8 mouse cellular contexts compared by ENCODE assay signal in the genomic region with DNA sequence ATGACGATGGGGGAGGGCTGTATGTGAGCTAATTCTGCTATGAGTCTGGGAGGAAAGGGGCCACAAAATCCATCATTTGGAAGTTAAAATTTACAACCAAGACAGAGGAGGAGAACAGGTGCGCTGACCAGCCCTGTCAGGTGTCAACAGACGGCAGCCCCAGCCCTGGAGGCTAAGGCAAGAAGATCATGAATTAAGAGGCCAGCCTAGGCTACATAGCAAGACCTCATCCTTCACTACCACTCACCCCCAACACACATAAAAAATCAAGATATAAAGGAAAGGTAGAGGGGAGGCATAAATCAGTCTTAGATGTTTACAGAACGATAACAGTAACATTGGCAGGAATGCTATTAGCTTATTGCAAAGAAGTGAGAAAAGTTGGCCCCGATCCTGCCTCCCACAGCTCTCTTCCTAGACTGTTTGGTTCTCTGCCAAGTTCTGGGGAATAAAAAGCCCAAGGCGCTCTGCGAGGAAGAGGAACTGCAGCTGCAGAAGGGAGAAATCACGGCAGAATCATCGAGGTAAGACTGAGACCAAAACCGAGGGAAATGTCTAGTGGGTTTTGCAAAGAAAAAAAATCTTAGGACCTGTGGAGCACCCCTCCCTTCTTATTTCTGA. TPM values are rescaled to one million over a fixed set of nuclear protein-coding genes. Genes with fewer than 3 reads are reported as not detected.
A peak's percentile ranks its signal among the peaks of the same experiment; 100 is the strongest.
DNase-seq lines count a peak whose midpoint lies in the region; ATAC-seq and TF ChIP-seq lines count a peak whose summit lies in the region.

A gene (plus strand): TSS at position 477 of the 621 bp plus-strand sequence.

- H3K9me3 ChIP-seq in hindbrain, embryonic 14.5 days (ENCODE audit: control insufficient read depth, low read length) = no peaks in the 10 kb centered on the region
- H3K9me3 ChIP-seq in hindbrain, embryonic 10.5 days = no peaks in the 10 kb centered on the region
- H3K9me3 ChIP-seq in kidney, postnatal 0 days (replicated peaks; ENCODE audit: low read length) = no peaks in the 10 kb centered on the region
- H3K9me3 ChIP-seq in midbrain, embryonic 15.5 days = no peaks in the 10 kb centered on the region

- WGBS in hindbrain, embryonic 14.5 days = 60% methylated on average over 10 of the region's 10 CpGs
- 90% methylated on average over 10 of the region's 10 CpGs for WGBS in hindbrain, embryonic 10.5 days
- 9% methylated on average over 10 of the region's 10 CpGs for WGBS in cerebellum, adult 2 months
- 21% methylated on average over 10 of the region's 10 CpGs for WGBS in heart, adult 2 months
- 8% methylated on average over 10 of the region's 10 CpGs for WGBS in kidney, postnatal 0 days
- 63% methylated on average over 10 of the region's 10 CpGs for WGBS in midbrain, embryonic 15.5 days

- H3K27ac ChIP-seq in hindbrain, embryonic 14.5 days = no peak within 1 kb of the TSS
- no peak within 1 kb of the TSS for H3K27ac ChIP-seq in hindbrain, embryonic 10.5 days
- H3K27ac ChIP-seq in cerebellum, adult 2 months (ENCODE audit: insufficient read depth, low read length) = no peak within 1 kb of the TSS
- H3K27ac ChIP-seq in heart, adult 2 months = peak within 1 kb of the TSS; percentile 31; the same call in 1 of the 2 replicates
- H3K27ac ChIP-seq in kidney, postnatal 0 days = peak within 1 kb of the TSS; percentile 79
- no peak within 1 kb of the TSS for H3K27ac ChIP-seq in midbrain, embryonic 15.5 days

- no peak for TF ChIP-seq EP300 in heart, adult 2 months (IDR thresholded peaks at IDR 0.05; ENCODE audit: insufficient read depth, low read depth, low read length)

- no peak within 1 kb of the TSS for H3K9ac ChIP-seq in hindbrain, embryonic 14.5 days
- no peak within 1 kb of the TSS for H3K9ac ChIP-seq in heart, adult 2 months (ENCODE audit: low read depth, low read length)
- H3K9ac ChIP-seq in kidney, postnatal 0 days (ENCODE audit: low read depth, low read length) = peak within 1 kb of the TSS; percentile 31
- H3K9ac ChIP-seq in midbrain, embryonic 15.5 days = no peak within 1 kb of the TSS

- no peak for TF ChIP-seq POLR2A in cerebellum, adult 2 months (IDR thresholded peaks at IDR 0.05; ENCODE audit: borderline replicate concordance, insufficient read depth, low read length)
- peak; percentile 44; the same call in 1 of the 2 replicates for TF ChIP-seq POLR2A in heart, adult 2 months (IDR thresholded peaks at IDR 0.05; ENCODE audit: insufficient read depth, low read depth, low read length)

- ATAC-seq in hindbrain, embryonic 14.5 days (ENCODE audit: low FRiP score) = no peak
- ATAC-seq in kidney, postnatal 0 days (replicated peaks; ENCODE audit: low FRiP score, low read depth) = no peak
- no peak for ATAC-seq in midbrain, embryonic 15.5 days (replicated peaks)

- no peaks in the 10 kb centered on the region for H3K27me3 ChIP-seq in hindbrain, embryonic 14.5 days (ENCODE audit: control insufficient read depth, insufficient read depth, low read length)
- no peaks in the 10 kb centered on the region for H3K27me3 ChIP-seq in hindbrain, embryonic 10.5 days (ENCODE audit: insufficient read depth, poor library complexity, severe bottlenecking)
- no peaks in the 10 kb centered on the region for H3K27me3 ChIP-seq in cerebellum, adult 2 months (ENCODE audit: control insufficient read depth, insufficient read depth, low read length)
- H3K27me3 ChIP-seq in heart, adult 2 months (ENCODE audit: control insufficient read depth, insufficient read depth, low read length) = no peaks in the 10 kb centered on the region
- H3K27me3 ChIP-seq in kidney, postnatal 0 days (ENCODE audit: insufficient read depth, low read length) = no peaks in the 10 kb centered on the region
- no peaks in the 10 kb centered on the region for H3K27me3 ChIP-seq in midbrain, embryonic 15.5 days (replicated peaks)

- no peaks in the 10 kb centered on the region for H3K36me3 ChIP-seq in hindbrain, embryonic 14.5 days (replicated peaks; ENCODE audit: control insufficient read depth, insufficient read depth)
- no peaks in the 10 kb centered on the region for H3K36me3 ChIP-seq in hindbrain, embryonic 10.5 days
- H3K36me3 ChIP-seq in heart, adult 2 months (ENCODE audit: control insufficient read depth, insufficient read depth, low read length) = no peaks in the 10 kb centered on the region
- no peaks in the 10 kb centered on the region for H3K36me3 ChIP-seq in kidney, postnatal 0 days (ENCODE audit: insufficient read depth, low read length)
- H3K36me3 ChIP-seq in midbrain, embryonic 15.5 days (replicated peaks) = no peaks in the 10 kb centered on the region

- H3K79me2 ChIP-seq in heart, adult 2 months (replicated peaks; ENCODE audit: control insufficient read depth, insufficient read depth, low read length) = no peaks in the 10 kb centered on the region

- DNase-seq in hindbrain, embryonic 14.5 days (ENCODE audit: low spot score) = peak; percentile 76
- DNase-seq in hindbrain, embryonic 10.5 days (ENCODE audit: low spot score) = no peak
- DNase-seq in cerebellum, adult 2 months = peak; percentile 20 to 42
- peak; percentile 61 to 71 for DNase-seq in heart, adult 2 months
- peak; percentile 97 for DNase-seq in kidney, postnatal 0 days (ENCODE audit: low spot score)
- DNase-seq in lung, adult 18-20 months = peak; percentile 61 to 62
- DNase-seq in skeletal muscle tissue, adult 2 months (ENCODE audit: low read depth, low spot score) = peak; percentile 66

- H3K4me3 ChIP-seq in hindbrain, embryonic 14.5 days (replicated peaks; ENCODE audit: low read length) = no peak within 1 kb of the TSS
- H3K4me3 ChIP-seq in hindbrain, embryonic 10.5 days = no peak within 1 kb of the TSS
- H3K4me3 ChIP-seq in cerebellum, adult 2 months (replicated peaks; ENCODE audit: insufficient read depth, low read depth, low read length) = no peak within 1 kb of the TSS
- peak within 1 kb of the TSS; percentile 24; the same call in 1 of the 2 replicates for H3K4me3 ChIP-seq in heart, adult 2 months
- H3K4me3 ChIP-seq in kidney, postnatal 0 days (replicated peaks; ENCODE audit: low read depth, low read length) = peak within 1 kb of the TSS; percentile 26
- no peak within 1 kb of the TSS for H3K4me3 ChIP-seq in midbrain, embryonic 15.5 days

- intact Hi-C loops in heart, adult 2 months (cut with DNase I) = no loop called here

- TF ChIP-seq CTCF in cerebellum, adult 2 months (IDR thresholded peaks at IDR 0.05; ENCODE audit: borderline replicate concordance, insufficient read depth, low read depth, low read length) = no peak
- TF ChIP-seq CTCF in heart, adult 2 months (IDR thresholded peaks at IDR 0.05) = peak; percentile 20; the same call in 1 of the 2 replicates
- no peak for TF ChIP-seq CTCF in kidney, postnatal 0 days (IDR thresholded peaks at IDR 0.05; ENCODE audit: low read depth)

- peaks cover 7% of the 10 kb centered on the region for H3K4me1 ChIP-seq in hindbrain, embryonic 14.5 days (replicated peaks; ENCODE audit: control insufficient read depth, insufficient read depth, low read length)
- no peaks in the 10 kb centered on the region for H3K4me1 ChIP-seq in hindbrain, embryonic 10.5 days (replicated peaks)
- peaks cover 5% of the 10 kb centered on the region; the same call in 1 of the 2 replicates for H3K4me1 ChIP-seq in cerebellum, adult 2 months (ENCODE audit: control insufficient read depth, insufficient read depth, low read length)
- peaks cover 6% of the 10 kb centered on the region for H3K4me1 ChIP-seq in heart, adult 2 months (ENCODE audit: control insufficient read depth, insufficient read depth, low read length)
- peaks cover 4% of the 10 kb centered on the region for H3K4me1 ChIP-seq in kidney, postnatal 0 days (replicated peaks; ENCODE audit: insufficient read depth, low read length)
- no peaks in the 10 kb centered on the region for H3K4me1 ChIP-seq in midbrain, embryonic 15.5 days

- H3K4me2 ChIP-seq in hindbrain, embryonic 14.5 days (replicated peaks) = no peak within 1 kb of the TSS
- H3K4me2 ChIP-seq in kidney, postnatal 0 days (ENCODE audit: low read length) = peak within 1 kb of the TSS; percentile 40
- H3K4me2 ChIP-seq in midbrain, embryonic 15.5 days = no peak within 1 kb of the TSS

RNA-seq across cellular contexts. Expression of the gene that starts here (rescaled TPM):
- 2.0 and 2.3 TPM in 2 replicates for polyA plus RNA-seq in hindbrain, embryonic 14.5 days (2014; fragmentation: Nextera tagmentation; extraction: Ambion mirVana)
- polyA plus RNA-seq in hindbrain, embryonic 10.5 days (2016; fragmentation: Nextera tagmentation; extraction: Ambion mirVana) = 0.66 and 0.84 TPM in 2 replicates
- polyA plus RNA-seq in cerebellum, adult 2 months (2012; rRNA removed) = 38.5 and 58.0 TPM in 2 replicates
- 1 to 10 TPM; 5.7 to 8.2 TPM for total RNA-seq in heart, adult 2 months (2021)
- 3.7 and 7.3 TPM in 2 replicates for polyA plus RNA-seq in heart, adult 2 months (2012; rRNA removed)
- 61.8 and 63.7 TPM in 2 replicates for polyA plus RNA-seq in kidney, postnatal 0 days (2015; fragmentation: Nextera tagmentation; extraction: Ambion mirVana)
- 0.56 and 0.90 TPM in 2 replicates for polyA plus RNA-seq in midbrain, embryonic 15.5 days (2015; fragmentation: Nextera tagmentation; extraction: Ambion mirVana)

Comparison
In these comparisons a context has a peak if more than half of its experiments do, and no peak if none do; other contexts are left out.
1. H3K27ac ChIP-seq: peak in heart, adult 2 months (single experiment) and kidney, postnatal 0 days (single experiment); none in hindbrain, embryonic 14.5 days (single experiment), hindbrain, embryonic 10.5 days (single experiment), cerebellum, adult 2 months (single experiment) and midbrain, embryonic 15.5 days (single experiment).
2. H3K4me3 ChIP-seq: peak in heart, adult 2 months (single experiment) and kidney, postnatal 0 days (single experiment); none in hindbrain, embryonic 14.5 days (single experiment), hindbrain, embryonic 10.5 days (single experiment), cerebellum, adult 2 months (single experiment) and midbrain, embryonic 15.5 days (single experiment).